Mouse (Mus musculus): ENCODE results near the gene Gabrg2.

The Gabrg2 gene

DNA sequence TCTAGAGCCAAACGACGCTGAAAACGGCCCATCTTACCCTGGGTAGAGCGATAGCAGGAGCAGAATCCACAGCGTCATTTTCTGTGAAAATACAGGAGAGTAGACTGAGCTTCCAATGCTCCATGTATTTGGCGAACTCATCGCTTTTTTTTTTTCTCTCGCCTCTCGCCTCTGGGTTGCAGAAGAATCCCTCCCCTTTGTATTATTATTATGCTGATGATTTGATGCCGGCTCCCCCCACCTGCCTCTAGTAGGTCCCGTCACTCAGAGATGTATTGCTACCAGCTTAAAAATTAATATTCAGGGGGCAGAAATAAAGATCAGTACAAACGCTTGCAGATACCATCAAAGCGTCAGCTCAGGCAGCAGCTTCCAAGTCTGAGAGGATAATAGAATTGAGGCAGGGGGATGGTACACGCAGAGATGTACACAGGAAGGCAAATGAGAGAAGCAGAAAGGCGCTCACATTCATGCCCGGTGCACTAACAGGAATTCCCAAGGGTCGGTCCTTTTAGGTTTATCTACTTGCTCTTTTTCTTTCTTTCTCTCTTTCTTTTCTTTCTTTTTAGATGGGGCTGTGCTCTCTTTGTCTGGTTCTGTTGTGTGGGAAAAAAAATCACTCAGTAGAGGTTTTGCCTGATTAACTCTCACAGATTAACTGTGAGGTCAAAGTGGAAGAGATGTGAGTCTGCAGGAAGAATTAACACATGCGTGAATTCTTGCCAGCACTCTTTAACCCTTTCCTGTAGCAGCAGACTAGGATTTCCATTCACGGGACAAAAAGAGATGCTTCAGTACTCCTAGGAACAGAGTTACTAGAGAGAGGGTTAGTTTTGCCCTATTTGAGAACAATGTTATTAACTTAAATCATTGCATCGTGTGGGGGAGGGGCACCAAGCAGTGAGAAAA lies at the start of gene Gabrg2:
TSS of gene Gabrg2 (minus strand) at position 668 of the 909 bp plus-strand sequence.
- DNase-seq = peak; percentile 72

DNA sequence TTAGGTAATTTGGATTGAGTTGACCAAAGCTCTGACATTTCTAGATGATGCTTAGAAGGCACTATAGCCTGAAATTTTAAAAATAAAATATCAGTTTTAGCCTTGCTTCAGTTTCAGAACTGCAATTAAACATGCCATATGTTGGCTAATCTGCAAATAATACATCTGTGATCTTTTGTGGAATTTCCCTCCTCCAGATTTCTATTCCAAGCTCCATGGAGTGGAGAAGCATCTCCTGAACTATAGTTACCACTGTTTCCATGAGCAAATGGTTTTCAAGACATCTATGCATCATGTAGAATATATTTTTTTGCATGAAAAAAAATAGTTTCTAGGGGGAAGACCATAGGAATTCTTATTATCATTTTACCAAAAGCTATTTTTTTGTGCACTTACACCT lies 47.5 kb upstream of the Gabrg2 start:
- DNase-seq = no peak

DNA sequence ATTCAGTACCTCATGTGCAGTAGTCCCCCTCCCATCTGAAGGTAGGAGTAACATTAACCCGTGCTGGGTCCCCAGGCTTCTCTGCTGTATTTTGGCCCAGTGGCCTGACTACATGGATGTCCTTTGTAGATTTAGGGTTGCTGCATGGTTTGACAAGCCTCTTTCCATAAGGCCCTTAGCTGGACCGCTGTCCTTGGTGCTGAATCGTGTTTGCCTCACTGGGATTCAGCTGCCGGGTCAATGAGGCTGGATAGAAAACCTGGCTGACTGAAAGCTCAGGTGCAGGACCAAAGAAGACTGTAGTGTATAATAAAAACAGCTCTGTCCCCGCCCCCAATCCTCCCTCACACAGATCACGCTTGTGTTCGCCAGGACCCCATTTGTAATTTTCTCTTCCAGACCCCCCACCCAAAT lies 1.2 kb downstream of the Gabrg2 start:
- DNase-seq = peak; percentile 66

DNA sequence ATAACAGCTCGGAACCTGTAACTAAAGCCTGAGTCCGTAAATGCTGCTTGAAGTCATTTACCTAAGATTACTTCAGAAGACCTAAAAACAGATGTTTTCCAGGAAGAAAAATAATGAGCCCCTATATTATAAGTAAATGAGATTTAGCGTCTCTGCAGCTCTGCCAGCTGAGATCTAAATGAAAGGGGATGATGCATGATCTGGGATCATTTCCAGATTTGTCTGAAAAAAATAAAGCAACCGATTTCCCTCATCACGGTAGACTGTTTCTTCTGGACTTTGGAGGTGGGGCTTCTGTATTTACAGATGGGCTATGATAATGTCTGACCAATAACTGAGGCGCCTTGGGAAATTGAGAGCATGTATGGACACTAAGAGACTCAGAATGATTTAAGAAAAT lies 20.5 kb downstream of the Gabrg2 start:
- DNase-seq = no peak

DNA sequence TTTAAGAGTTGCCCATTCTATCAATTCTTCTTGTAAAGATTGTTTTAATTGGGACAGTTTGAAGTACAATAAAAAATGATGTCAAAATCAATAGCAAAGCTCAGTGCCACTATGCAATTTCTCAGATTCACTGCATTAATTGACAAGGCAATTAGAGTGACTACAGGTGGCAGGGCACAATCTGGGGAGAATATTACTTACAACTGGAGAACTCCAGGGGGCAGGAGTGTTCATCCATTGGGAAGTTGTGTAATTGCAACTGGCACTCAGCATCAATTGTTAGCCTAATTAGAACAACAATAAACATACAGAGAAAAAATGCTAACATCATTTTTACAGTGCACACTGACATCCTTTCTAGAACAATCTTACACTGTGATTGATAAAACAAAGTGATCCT lies 32.1 kb downstream of the Gabrg2 start:
- peak; percentile 37 for DNase-seq

DNA sequence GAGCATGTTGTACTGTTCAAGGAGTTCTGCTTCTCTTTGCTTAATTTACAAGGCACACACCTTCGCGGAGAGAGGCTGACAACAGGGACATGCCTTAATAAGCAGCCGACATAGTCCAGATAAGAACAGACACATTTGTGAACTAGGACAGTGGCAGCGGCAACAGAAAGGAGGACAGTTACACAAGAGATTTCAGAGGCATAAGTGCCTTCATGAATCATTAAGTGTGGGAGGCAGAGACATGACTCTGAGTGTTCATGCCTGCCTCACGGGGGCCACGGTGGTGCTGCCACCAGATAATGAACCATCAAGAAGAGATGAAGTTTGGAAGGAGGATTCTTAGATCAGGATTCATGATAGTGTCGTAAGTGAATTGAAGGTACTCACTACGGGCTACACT lies 38.0 kb downstream of the Gabrg2 start:
- DNase-seq = no peak

DNA sequence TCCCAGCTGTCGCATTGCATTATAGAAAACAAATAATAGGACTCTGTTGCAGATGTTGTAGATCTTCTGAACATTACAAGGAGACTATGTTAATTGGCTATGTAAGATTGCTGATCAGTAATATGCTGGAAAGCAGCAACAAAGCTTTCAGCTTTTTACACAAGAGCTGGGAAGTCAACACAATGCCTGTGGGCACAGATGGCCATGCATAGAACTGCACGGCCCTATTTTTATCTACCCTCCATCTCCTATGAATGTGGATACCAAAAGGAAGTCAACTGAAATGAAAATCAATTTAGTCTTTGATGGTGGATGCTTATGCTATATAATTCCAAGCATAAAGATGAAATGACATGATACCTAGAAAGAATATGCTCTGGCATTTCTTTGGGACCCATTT lies 47.1 kb downstream of the Gabrg2 start:
- DNase-seq = no peak

DNA sequence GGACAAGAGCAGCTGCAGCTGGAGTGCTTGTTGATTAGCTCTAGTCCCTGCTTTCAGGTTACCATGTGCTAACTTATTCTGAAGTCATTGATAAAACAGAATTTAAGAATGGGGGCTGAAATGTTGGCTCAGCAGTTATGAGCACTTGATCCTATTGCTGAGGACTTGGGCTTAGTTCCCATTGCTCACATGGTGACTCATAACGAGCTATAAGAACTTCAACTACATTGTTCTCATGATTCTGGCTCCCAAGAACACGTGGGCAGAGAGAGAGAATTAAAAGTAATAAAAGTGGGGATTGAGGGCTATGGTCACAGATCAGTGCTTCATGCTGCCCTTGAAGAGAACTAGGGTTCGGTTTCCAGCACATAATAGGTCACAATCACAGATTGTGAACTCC lies 48.8 kb downstream of the Gabrg2 start:
- DNase-seq = no peak

DNA sequence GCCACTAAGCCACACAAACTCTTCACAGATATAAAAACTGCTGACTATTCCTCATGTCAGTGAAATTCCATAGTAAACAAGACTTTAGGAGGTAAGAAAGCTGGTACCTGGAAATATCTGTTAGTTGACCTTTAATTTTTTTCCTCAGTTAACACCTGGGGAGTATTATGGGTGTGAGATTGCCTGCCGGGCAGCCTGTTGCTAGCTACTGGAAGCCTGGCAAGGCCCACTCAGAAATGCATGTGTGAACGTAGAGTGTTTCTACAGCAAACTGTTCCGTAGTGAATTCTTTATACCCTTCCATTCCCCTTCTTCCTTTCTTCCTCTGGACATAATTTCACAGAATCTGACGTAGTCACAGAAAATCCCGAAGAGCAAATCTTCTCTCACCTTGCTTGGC lies 55.2 kb downstream of the Gabrg2 start:
- peak; percentile 35 for DNase-seq

DNA sequence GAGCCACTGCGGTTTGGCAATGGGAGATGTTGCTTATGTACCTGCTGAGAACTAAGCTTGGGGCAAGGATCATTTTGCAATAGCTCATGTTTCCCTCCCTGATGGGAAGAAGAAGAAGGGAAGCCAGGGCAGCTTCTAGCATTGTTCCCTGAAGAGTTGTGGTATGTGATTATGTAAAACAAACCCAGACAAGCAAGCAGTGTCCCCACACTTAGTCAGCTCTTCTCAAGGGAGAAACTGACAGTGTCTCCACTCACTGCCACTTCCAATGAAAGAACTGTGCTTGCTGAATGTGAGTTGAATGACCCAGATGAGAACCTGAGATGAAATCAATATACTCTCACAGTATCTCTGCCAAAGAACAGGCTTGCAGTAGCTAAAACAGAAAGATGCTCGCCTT lies 62.7 kb downstream of the Gabrg2 start:
- DNase-seq = no peak

DNA sequence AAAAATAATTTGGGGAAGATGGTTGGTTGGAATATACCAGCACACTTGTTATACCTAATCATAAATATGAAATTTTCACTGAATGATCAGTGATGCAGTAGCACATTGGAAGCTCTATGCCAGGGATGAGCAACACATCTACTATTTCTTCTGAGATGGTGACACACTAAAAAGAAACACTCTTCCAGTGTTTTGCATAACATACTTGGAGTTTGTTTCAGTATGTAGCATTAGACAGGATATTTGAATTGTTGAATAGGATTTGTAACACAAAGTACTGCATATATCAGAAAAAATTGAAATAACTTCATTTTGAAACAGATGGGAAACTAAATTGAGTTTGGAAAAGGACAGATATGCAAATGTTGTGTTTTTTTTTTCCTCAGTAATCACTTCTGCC lies 81.8 kb downstream of the Gabrg2 start:
- no peak for DNase-seq

DNA sequence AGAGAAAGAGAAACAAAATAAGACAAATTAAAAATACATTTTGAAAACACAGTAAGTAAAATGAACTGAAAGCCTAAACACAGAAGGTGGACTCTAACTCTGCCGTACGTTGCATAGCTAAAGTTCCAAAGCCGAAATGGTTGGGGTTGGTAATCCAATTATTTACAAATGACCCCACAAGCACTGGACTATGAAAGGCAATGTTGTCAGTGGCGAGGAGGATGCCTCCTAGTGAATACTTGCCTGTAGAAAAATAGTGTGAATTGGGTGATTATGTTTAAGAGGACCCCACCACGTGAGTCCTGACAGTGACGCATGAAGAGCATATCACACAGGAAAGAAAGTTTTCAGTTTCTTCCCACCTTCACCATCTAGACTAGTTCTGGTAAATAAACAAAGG lies 86.6 kb downstream of the Gabrg2 start:
- no peak for DNase-seq

DNA sequence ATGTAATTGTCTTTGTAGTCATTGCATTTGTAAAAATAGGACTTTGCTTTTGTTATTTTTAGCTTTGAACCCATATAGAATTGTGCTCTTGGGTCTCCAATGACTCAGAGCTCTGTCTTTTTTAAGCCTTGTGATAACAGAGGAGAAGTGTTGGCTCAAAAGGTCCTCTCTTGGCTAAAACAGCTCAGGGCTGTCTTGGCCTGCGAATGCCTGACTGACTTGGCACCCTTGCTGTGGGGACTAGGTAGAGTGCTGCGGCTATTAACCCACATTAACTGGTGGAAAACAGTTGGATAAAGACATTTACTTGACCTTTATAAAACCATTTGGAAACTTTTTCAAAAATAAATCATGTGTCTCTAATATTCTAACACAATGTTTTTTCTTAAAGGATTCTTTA lies 97.0 kb downstream of the Gabrg2 start:
- no peak for DNase-seq
